Mouse (Mus musculus) ES-CJ7 (cell line): ENCODE results near the gene Diras1.

ENCODE experiments used
- DNase-seq: peaks from one replicate; pipeline ENCODE4 v3.0.0; 2011; ENCODE audit warnings: low read depth, low spot score

Gene Diras1

DNA sequence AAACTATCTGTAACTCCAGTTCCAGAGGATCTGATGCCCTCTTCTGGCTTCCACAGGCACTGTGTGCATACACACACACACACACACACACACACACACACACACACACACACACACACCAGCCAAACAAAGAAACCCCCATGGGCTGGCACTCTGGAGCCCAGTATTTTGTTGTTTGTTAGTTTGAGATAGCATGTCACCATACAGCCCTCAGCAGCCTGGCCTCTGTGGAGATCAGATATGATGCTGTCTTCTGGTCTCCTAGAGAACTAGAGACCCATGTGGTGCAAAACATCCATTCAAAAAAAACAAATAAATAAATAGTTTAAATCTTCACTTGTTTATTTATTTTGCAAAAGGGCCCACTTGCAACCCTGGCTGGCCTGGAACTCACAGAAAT is 2.8 kb upstream of the Diras1 start:
- DNase-seq: no peak

DNA sequence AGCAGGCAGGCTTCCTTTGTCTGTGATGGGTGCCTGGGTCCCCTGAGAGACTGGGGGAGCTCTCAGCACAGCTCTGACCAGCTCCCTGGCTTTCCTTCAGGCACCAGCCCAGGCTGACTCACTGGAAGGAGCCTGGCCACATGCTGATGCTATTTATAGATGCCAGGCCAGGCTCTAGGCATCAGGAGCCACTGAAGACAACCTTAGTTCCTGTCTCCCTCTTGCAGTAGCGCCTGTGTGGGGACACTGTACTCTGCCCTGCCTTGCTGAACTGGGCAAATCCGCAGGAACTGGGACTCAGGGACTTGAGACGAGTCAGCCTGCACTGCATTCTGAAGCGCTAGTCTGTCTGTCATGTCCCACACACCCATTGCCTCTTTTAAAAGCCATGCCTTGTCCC is 1.9 kb upstream of the Diras1 start:
- DNase-seq: no peak

- DNase-seq: no peak
Observed at GRCm38 (mm10) chr10:81026857-81027256, 1.4 kb upstream of the Diras1 start.

DNA sequence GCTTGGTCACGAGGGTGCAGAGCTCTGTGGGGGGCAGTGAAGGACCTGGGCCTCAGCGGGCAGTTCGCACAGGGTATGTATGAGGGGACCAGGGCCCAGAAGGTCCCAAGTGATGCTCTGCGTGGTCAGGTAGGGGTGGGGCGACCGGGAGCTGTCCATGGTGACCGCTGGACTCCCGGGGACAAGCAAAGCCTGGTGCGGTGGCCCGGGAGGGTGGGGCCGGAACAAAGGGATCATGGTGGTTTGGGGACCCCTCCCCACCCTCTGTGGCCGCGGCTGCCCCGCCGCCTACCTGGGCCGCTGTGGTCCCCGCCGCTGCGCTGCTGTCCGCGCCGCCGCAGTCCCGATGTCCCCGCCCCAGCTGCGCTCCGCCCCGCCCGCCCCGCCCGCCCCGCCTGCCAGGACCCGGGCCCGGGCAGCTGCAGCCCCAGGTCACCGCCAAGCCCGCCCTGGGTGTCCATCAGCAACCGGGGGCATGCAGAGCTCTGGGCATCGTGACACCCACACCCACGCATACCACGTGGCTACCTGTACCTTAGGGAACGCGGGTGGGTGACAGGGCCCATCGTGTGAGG is 328 bp downstream of the Diras1 start:
- DNase-seq: no peak

GRCm38 (mm10) chr10:81024346-81024937 is 1.0 kb downstream of the Diras1 start:
- no peak for DNase-seq

- DNase-seq: peak; percentile 88
Observed at GRCm38 (mm10) chr10:81022744-81023143, 2.7 kb downstream of the Diras1 start.

DNA sequence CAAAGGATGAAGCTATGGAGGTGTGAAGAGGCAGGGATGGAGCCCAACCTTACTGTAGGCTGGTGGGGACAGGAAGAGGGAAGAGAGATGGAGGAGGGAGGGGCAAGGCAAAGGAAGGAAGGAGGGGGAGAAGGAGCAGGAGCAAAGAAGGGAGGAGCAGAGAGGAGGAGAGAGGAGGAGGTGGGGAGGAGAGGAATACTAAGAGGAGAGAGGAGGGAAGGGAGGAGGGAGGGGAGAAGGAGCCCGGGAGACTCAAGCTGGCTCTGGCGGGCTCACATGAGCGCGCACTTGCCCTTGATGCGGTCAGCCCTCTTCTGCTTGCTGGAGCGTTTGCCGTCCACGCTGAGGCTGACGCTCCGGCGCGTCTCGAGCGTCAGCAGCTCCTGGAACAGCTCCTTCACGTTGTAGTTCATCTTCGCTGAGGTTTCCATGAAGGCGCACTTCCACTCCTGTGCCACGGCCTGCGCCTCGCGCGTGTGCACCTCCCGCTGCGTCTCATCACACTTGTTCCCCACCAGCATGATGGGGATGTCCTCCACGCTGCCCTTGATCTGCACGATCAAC is 3.8 kb downstream of the Diras1 start:
- DNase-seq: peak; percentile 37

DNA sequence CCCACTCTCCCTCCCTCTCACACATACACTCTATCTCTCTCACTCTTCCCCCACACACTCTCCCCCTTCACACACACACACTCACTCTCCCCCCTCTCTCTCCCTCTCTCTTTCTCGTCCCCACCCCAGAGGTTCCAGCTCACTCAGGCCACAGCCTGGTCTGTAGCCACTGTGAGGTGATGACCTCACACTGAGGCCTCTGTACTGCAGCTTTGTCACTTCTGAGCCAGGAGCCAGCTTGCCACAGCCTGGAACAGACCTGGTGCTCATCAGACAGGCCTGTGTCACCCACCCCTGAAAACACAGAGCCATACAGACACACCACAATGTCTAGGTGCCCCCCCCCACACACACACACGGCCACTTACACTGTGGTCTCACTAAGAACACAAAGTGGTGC is 5.3 kb downstream of the Diras1 start:
- DNase-seq: no peak

DNA sequence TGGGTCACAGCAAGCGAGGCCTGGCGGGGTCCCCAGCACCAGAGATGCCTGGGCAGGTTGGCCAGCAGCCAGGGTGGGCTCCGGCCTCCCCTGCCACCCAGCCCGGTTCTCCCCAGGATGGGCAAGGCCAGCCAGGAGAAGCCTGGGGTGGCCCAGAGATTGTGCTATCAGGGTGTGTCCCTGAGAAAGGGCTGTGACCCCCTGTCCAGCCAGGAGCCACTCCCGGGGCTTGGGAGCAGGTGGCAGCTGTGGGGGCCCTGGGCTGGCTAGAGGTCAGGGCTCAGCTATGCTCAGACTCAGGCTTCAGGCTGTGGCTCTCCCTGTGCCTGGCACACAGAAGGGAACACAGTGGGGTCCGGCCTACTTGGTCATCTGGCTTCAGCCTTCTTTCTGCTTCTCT is 5.8 kb downstream of the Diras1 start:
- no peak for DNase-seq

DNA sequence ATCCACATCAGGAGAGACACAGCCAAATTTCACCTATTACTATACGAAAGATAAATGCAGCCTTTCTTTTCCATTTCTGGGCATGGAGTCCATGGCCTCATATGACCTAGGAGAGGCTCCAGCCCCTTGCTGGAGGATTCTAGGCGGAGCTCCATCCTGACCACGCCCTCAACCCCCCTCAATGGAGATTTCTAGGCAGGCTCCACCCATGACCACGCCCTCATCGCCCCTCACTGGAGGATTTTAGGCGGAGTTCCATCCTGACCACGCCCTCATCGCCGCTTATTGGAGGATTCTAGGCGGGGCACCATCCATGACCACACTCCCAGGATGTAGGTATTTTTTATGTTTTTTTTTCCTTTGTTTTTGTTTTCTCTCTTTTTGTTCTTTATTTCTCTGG is 7.1 kb downstream of the Diras1 start:
- peak; percentile 96 for DNase-seq

GRCm38 (mm10) chr10:81016645-81017044 is 8.8 kb downstream of the Diras1 start:
- peak; percentile 71 for DNase-seq

- DNase-seq: no peak
Observed at GRCm38 (mm10) chr10:81015666-81016065, 9.8 kb downstream of the Diras1 start.

DNA sequence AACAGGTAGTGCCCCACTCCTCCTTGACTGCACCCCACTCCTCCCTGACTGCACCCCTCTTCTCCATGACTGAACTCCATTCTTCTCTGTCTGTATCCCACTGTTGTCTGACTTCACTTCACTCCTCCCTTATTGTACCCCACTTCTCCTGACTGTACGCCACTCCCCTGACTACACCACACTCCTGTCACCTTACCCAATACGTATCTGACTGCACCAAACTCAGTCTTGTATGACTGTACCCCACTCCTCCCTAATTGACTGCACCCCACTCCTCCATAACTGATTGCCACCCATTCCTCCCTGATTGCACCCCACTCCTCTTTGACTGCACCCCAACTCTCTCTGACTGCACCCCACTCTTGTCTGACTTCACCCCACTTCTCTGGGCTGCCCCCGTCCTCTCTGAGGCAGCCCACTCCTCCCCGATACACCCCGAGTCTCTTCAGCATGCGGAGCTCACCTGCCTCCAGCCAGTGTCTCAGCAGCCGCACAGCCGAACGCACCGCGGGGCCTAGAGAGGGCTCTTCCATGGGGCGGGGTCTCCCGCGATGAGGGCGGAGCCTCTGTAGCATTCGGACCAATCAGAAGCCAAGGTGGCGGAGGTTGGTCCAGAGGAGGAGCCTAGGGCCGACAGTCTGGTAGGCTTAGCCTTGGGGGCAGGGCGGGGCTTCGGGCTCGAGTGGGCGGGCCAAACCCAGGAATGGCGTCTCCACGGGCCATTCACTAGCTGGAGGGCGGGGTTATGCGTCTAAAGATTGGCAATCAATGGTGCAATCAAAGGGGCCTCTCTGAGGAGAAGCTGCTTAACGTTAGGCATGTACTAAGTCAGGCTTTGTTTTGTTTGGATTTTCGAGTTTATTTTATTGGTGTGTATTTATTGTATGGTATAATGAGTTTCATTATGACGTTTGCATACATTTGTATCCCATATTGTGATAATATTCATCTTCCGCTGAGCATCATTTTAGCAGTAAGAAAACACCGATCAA is 10.8 kb downstream of the Diras1 start, which contains the start of gene Gng7:
TSS of gene Gng7 (minus strand) at position 553 of the 992 bp plus-strand sequence.
- DNase-seq: peak; percentile 98

GRCm38 (mm10) chr10:81010851-81011250 is 14.6 kb downstream of the Diras1 start:
- DNase-seq: no peak

GRCm38 (mm10) chr10:81007240-81007639 is 18.2 kb downstream of the Diras1 start:
- DNase-seq: no peak

- DNase-seq: no peak
Observed at GRCm38 (mm10) chr10:81006005-81006677, 19.3 kb downstream of the Diras1 start.

GRCm38 (mm10) chr10:81001161-81001560 is 24.3 kb downstream of the Diras1 start:
- no peak for DNase-seq

- DNase-seq: no peak
Observed at GRCm38 (mm10) chr10:81000197-81001062, 25.0 kb downstream of the Diras1 start.

DNA sequence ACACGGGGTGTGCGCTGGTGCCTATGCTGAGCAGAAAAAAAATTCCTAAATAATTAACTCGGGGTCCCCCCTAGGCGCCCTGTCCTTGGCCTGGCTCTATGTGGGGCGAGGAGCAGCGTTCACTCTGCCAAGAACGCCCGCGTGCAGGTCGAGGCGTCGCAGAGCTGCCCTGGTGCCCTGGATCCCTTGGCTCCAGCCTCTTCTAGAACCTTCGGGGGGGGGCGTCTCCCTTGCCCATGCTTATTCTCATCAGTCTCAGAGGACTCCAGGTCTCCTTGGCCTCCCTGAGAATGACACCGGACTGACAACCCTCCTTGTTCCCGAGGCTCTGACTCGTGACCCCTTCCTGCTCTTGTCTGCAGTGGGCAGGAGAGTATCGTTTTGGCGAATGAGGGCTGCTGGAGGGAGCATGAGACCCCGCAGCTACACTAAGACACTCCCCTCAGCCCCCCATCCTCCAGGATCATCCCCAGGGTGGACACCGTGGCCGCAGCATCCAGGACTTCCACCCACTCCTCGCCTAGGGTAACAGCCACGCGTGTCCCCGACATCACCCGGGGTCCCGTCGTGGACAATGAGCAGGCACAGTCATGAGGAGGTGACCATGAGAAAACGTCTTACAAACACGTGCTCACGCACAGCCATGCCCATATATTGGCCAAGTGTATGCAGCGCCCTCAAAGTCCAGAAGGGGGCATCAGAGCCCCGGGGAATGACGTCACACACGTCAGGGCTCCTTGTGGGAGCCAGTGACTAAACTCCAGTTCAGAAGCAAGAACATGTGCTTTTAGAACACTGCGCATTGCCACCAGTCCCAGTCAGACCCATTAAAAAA is 25.9 kb downstream of the Diras1 start:
- peak; percentile 89 for DNase-seq

DNA sequence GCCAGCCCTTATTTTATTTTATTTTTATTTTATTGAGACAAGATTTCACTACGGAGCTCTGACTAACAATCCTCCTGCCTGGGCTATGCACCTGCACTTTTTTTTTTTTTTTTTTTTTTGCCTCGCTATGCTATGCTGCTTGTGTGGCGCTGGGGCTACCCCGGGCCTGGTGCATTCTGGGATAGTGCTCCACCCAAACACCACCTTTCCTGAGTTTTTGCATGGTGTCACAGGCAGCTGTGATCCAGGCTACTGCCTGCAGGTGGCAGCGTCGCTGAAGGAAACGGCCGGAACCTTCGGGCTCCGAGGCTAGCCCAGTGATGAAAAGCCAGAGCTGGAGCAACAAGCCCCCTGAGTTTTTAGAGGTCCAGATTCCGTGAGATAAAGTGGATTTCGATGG is 26.7 kb downstream of the Diras1 start:
- DNase-seq: peak; percentile 93
